Mouse (Mus musculus) embryonic facial prominence, embryonic 12.5 days (tissue): ENCODE results near the gene Lnx2. TPM values are rescaled to one million over a fixed set of nuclear protein-coding genes. Genes with fewer than 3 reads are reported as not detected.
A peak's percentile ranks its signal among the peaks of the same experiment; 100 is the strongest.

ENCODE experiments used
- ATAC-seq: fragments of 200-750 bp; cut with Nextera tagmentation; 2 replicates; pipeline ENCODE4 v1.8.0; 2017; ENCODE audit not compliant: insufficient number of reproducible peaks, insufficient read depth, low FRiP score, low TSS enrichment
- H3K27ac ChIP-seq: fragments of 300-500 bp; sonication (generic); 2 replicates; pipeline ENCODE4 v1.5.1; 2016; ENCODE audit warnings: mild to moderate bottlenecking
- H3K27me3 ChIP-seq: fragments of 300-500 bp; sonication (generic); 2 replicates; pipeline ENCODE4 v1.6.1; 2016; ENCODE audit warnings: mild to moderate bottlenecking, moderate library complexity
- H3K36me3 ChIP-seq: fragments of 300-500 bp; sonication (generic); 2 replicates; pipeline ENCODE4 v1.6.1; 2016; ENCODE audit warnings: mild to moderate bottlenecking
- H3K4me1 ChIP-seq: fragments of 300-500 bp; sonication (generic); 2 replicates; pipeline ENCODE4 v1.6.1; 2016
- H3K4me2 ChIP-seq: fragments of 300-500 bp; sonication (generic); replicated peaks from 2 replicates; pipeline ENCODE4 v1.6.1; 2016; ENCODE audit warnings: mild to moderate bottlenecking, moderate library complexity
- H3K4me3 ChIP-seq: fragments of 300-500 bp; sonication (generic); 2 replicates; pipeline ENCODE4 v1.5.1; 2016; ENCODE audit warnings: mild to moderate bottlenecking
- H3K9ac ChIP-seq: fragments of 300-500 bp; sonication (generic); 2 replicates; pipeline ENCODE4 v1.6.1; 2016; ENCODE audit warnings: mild to moderate bottlenecking, moderate library complexity
- H3K9me3 ChIP-seq: fragments of 300-500 bp; sonication (generic); 2 replicates; pipeline ENCODE4 v1.6.1; 2016; ENCODE audit warnings: mild to moderate bottlenecking, moderate library complexity
- WGBS: fragments of 180-500 bp; shearing (Covaris S2); methylation state at CpG from one replicate; pipeline ENCODE4 v1.1.7; 2016; 5-methylcytosine and 5-hydroxymethylcytosine counted together
- polyA plus RNA-seq: library from polyadenylated mRNA; unstranded; fragments of >200 nt; fragmentation: Nextera tagmentation; extraction: Ambion mirVana; gene quantifications from 2 replicates; pipeline ENCODE4 v1.2.1, GENCODE M21; 2016

The Lnx2 gene
- polyA plus RNA-seq, 1 experiment from 2014 or later: 12.0 TPM

GRCm38 (mm10) chr5:147057626-147058414 lies 18.6 kb downstream of the Lnx2 start:
- Histone ChIP-seq H3K4me1 (no peaks in the 10 kb centered on the region), H3K36me3 (no peaks in the 10 kb centered on the region), H3K27ac (no peak overlapping the region), H3K4me2 (no peak overlapping the region), H3K4me3 (no peak overlapping the region), H3K27me3 (no peaks in the 10 kb centered on the region), H3K9me3 (no peaks in the 10 kb centered on the region), H3K9ac (no peak overlapping the region)
- ATAC-seq: no peak
- whole genome bisulfite sequencing: 76% methylated on average over 9 of the region's 9 CpGs

- Histone ChIP-seq H3K4me3 (no peak overlapping the region), H3K27me3 (no peaks in the 10 kb centered on the region), H3K27ac (no peak overlapping the region), H3K4me1 (peaks cover 6% of the 10 kb centered on the region), H3K9me3 (no peaks in the 10 kb centered on the region), H3K36me3 (no peaks in the 10 kb centered on the region), H3K4me2 (no peak overlapping the region), H3K9ac (no peak overlapping the region)
- ATAC-seq: no peak
- 79% methylated on average over 10 of the region's 10 CpGs for WGBS
Observed at GRCm38 (mm10) chr5:147056712-147057290, 19.6 kb downstream of the Lnx2 start.

GRCm38 (mm10) chr5:147055572-147056245 lies 20.7 kb downstream of the Lnx2 start:
- Histone ChIP-seq H3K27me3 (no peaks in the 10 kb centered on the region), H3K36me3 (no peaks in the 10 kb centered on the region), H3K4me1 (peaks cover 16% of the 10 kb centered on the region), H3K4me3 (no peak overlapping the region), H3K27ac (no peak overlapping the region), H3K4me2 (no peak overlapping the region), H3K9me3 (no peaks in the 10 kb centered on the region), H3K9ac (no peak overlapping the region)
- WGBS: 83% methylated on average over 6 of the region's 6 CpGs
- ATAC-seq: no peak

- Histone ChIP-seq H3K9ac (no peak overlapping the region), H3K36me3 (no peaks in the 10 kb centered on the region), H3K27me3 (no peaks in the 10 kb centered on the region), H3K27ac (no peak overlapping the region), H3K4me3 (no peak overlapping the region), H3K9me3 (no peaks in the 10 kb centered on the region), H3K4me2 (no peak overlapping the region), H3K4me1 (peaks cover 17% of the 10 kb centered on the region)
- WGBS: 69% methylated on average over 2 of the region's 2 CpGs
- ATAC-seq: no peak
Observed at GRCm38 (mm10) chr5:147054747-147055270, 21.6 kb downstream of the Lnx2 start.

- Histone ChIP-seq H3K36me3 (no peaks in the 10 kb centered on the region), H3K9me3 (no peaks in the 10 kb centered on the region), H3K4me1 (peaks cover 17% of the 10 kb centered on the region), H3K9ac (no peak overlapping the region), H3K4me2 (no peak overlapping the region), H3K27me3 (no peaks in the 10 kb centered on the region), H3K4me3 (no peak overlapping the region), H3K27ac (no peak overlapping the region)
- no peak for ATAC-seq
- 89% methylated on average over 6 of the region's 6 CpGs for whole genome bisulfite sequencing
Observed at GRCm38 (mm10) chr5:147054328-147054727, 22.1 kb downstream of the Lnx2 start.

GRCm38 (mm10) chr5:147053481-147053880 lies 22.9 kb downstream of the Lnx2 start:
- 84% methylated on average over 3 of the region's 3 CpGs for WGBS
- H3K36me3 ChIP-seq: no peaks in the 10 kb centered on the region
- H3K27me3 ChIP-seq: no peaks in the 10 kb centered on the region
- H3K9ac ChIP-seq: no peak overlapping the region
- H3K9me3 ChIP-seq: no peaks in the 10 kb centered on the region
- H3K4me3 ChIP-seq: no peak overlapping the region
- peaks cover 17% of the 10 kb centered on the region for H3K4me1 ChIP-seq
- no peak for ATAC-seq
- no peak overlapping the region for H3K27ac ChIP-seq
- no peak overlapping the region for H3K4me2 ChIP-seq

- WGBS: 78% methylated on average over 6 of the region's 6 CpGs
- no peak for ATAC-seq
- Histone ChIP-seq H3K4me3 (no peak overlapping the region), H3K9ac (no peak overlapping the region), H3K27ac (no peak overlapping the region), H3K9me3 (no peaks in the 10 kb centered on the region), H3K36me3 (no peaks in the 10 kb centered on the region), H3K4me1 (peaks cover 17% of the 10 kb centered on the region), H3K4me2 (no peak overlapping the region), H3K27me3 (no peaks in the 10 kb centered on the region)
Observed at GRCm38 (mm10) chr5:147053071-147053470, 23.3 kb downstream of the Lnx2 start.

GRCm38 (mm10) chr5:147052309-147052558 lies 24.2 kb downstream of the Lnx2 start:
- peak overlapping the region; percentile 4; the same call in 1 of the 2 replicates for H3K4me2 ChIP-seq
- H3K9me3 ChIP-seq: no peaks in the 10 kb centered on the region
- H3K27ac ChIP-seq: no peak overlapping the region
- WGBS: 70% methylated on average over 4 of the region's 4 CpGs
- no peak overlapping the region for H3K4me3 ChIP-seq
- H3K36me3 ChIP-seq: no peaks in the 10 kb centered on the region
- no peak overlapping the region for H3K9ac ChIP-seq
- H3K4me1 ChIP-seq: peaks cover 17% of the 10 kb centered on the region
- no peaks in the 10 kb centered on the region for H3K27me3 ChIP-seq
- no peak for ATAC-seq

GRCm38 (mm10) chr5:147051500-147052308 lies 24.7 kb downstream of the Lnx2 start:
- no peak overlapping the region for H3K27ac ChIP-seq
- no peaks in the 10 kb centered on the region for H3K9me3 ChIP-seq
- no peaks in the 10 kb centered on the region for H3K27me3 ChIP-seq
- H3K4me2 ChIP-seq: peak overlapping the region; percentile 4; the same call in 1 of the 2 replicates
- H3K4me3 ChIP-seq: no peak overlapping the region
- H3K36me3 ChIP-seq: no peaks in the 10 kb centered on the region
- 60% methylated on average over 29 of the region's 29 CpGs for WGBS
- peaks cover 17% of the 10 kb centered on the region for H3K4me1 ChIP-seq
- H3K9ac ChIP-seq: no peak overlapping the region
- no peak for ATAC-seq

GRCm38 (mm10) chr5:147050816-147051499 lies 25.4 kb downstream of the Lnx2 start:
- Histone ChIP-seq H3K4me3 (no peak overlapping the region), H3K36me3 (no peaks in the 10 kb centered on the region), H3K27ac (no peak overlapping the region), H3K27me3 (no peaks in the 10 kb centered on the region), H3K9me3 (no peaks in the 10 kb centered on the region), H3K4me2 (no peak overlapping the region), H3K4me1 (peaks cover 20% of the 10 kb centered on the region), H3K9ac (no peak overlapping the region)
- no peak for ATAC-seq
- whole genome bisulfite sequencing: 73% methylated on average over 13 of the region's 13 CpGs
